Mouse (Mus musculus) CH12.LX (cell line): Measurements from ENCODE around the gene Sim2.

Experiments
- ELF1 ChIP-seq: IDR thresholded peaks from 2 replicates; pipeline ENCODE4 v1.6.1; 2014; ENCODE audit warnings: low read depth, mild to moderate bottlenecking, inconsistent platforms, low read length, improper control_type of control experiment
- MXI1 ChIP-seq: IDR thresholded peaks from 2 replicates; pipeline ENCODE4 v1.6.1; 2011; ENCODE audit warnings: mild to moderate bottlenecking, low read depth, low read length, improper control_type of control experiment
- POLR2A ChIP-seq: IDR thresholded peaks from 2 replicates; pipeline ENCODE4 v1.6.1; 2011; ENCODE audit warnings: low read depth, mild to moderate bottlenecking, improper control_type of control experiment, low read length
- TBP ChIP-seq: conservative IDR thresholded peaks from 2 replicates; pipeline ENCODE4 v1.6.1; 2011; ENCODE audit warnings: low read depth, low read length, improper control_type of control experiment

GRCm38 (mm10) chr16:94143325-94143724 lies 58.6 kb downstream of the Sim2 start:
- TF ChIP-seq ELF1: no peak
- no peak for TF ChIP-seq POLR2A
- TF ChIP-seq TBP: no peak
- no peak for TF ChIP-seq MXI1
